Mouse (Mus musculus) MEL (cell line): ENCODE results near the gene Klhdc4. TPM values are rescaled to one million over a fixed set of nuclear protein-coding genes. Genes with fewer than 3 reads are reported as not detected.

Experiments used
- DNase-seq: peaks from one replicate; pipeline ENCODE4 v3.0.0; 2011; ENCODE audit warnings: low read depth, low spot score
- H3K27ac ChIP-seq: 2 replicates; pipeline ENCODE4 v1.5.1; 2012; ENCODE audit warnings: low read depth, mild to moderate bottlenecking, control low read depth, low read length, moderate library complexity; ENCODE audit not compliant: control insufficient read depth
- H3K27me3 ChIP-seq, 2 experiments: fragments of 150-350 bp in 1 of 2; sonication (generic) in 1 of 2; 2 replicates each; pipeline ENCODE4 v1.6.1; 2012; ENCODE audit warnings: low read length in 2 of 2, mild to moderate bottlenecking in 2 of 2, improper control_type of control experiment in 1 of 2, moderate library complexity in 1 of 2; ENCODE audit not compliant: insufficient read depth in 2 of 2, control insufficient read depth in 1 of 2
- H3K36me3 ChIP-seq, 2 experiments: 2 replicates each; pipeline ENCODE4 v1.6.1; 2012 to 2014; ENCODE audit warnings: low read length in 2 of 2, improper control_type of control experiment in 1 of 2, inconsistent platforms in 1 of 2, mild to moderate bottlenecking in 1 of 2; ENCODE audit not compliant: insufficient read depth in 2 of 2, control insufficient read depth in 1 of 2
- H3K4me1 ChIP-seq, 2 experiments: fragments of 150-350 bp in 1 of 2; sonication (generic) in 1 of 2; 2 replicates each; pipeline ENCODE4 v1.6.1; 2012; ENCODE audit warnings: low read length in 2 of 2, improper control_type of control experiment in 1 of 2, mild to moderate bottlenecking in 1 of 2; ENCODE audit not compliant: insufficient read depth in 2 of 2, control insufficient read depth in 1 of 2
- H3K4me3 ChIP-seq, 2 experiments: fragments of 150-350 bp in 1 of 2; sonication (generic) in 1 of 2; 2 replicates each; pipeline ENCODE4 v1.5.1; 2012; ENCODE audit warnings: low read depth in 2 of 2, low read length in 2 of 2, mild to moderate bottlenecking in 2 of 2, moderate library complexity in 2 of 2, control low read depth in 1 of 2, improper control_type of control experiment in 1 of 2; ENCODE audit not compliant: control insufficient read depth in 1 of 2, insufficient read depth in 1 of 2
- H3K79me2 ChIP-seq: 2 replicates; pipeline ENCODE4 v1.6.1; 2012; ENCODE audit warnings: mild to moderate bottlenecking, low read length, moderate library complexity; ENCODE audit not compliant: control insufficient read depth, poor library complexity, insufficient read depth
- H3K9ac ChIP-seq: 2 replicates; pipeline ENCODE4 v1.6.1; 2012; ENCODE audit warnings: low read depth, mild to moderate bottlenecking, control low read depth, low read length, moderate library complexity; ENCODE audit not compliant: control insufficient read depth, poor library complexity, severe bottlenecking
- H3K9me3 ChIP-seq: fragments of 150-350 bp; sonication (generic); replicated peaks from 2 replicates; pipeline ENCODE4 v1.6.1; 2012; ENCODE audit warnings: mild to moderate bottlenecking, low read length, improper control_type of control experiment, moderate library complexity; ENCODE audit not compliant: insufficient read depth
- CTCF ChIP-seq, 3 experiments: IDR thresholded peaks in 2 of 3; conservative IDR thresholded peaks in 1 of 3; 2 replicates each; pipeline ENCODE4 v1.5.1; 2011 to 2012; ENCODE audit warnings: low read length in 3 of 3, low read depth in 2 of 3, mild to moderate bottlenecking in 2 of 3, improper control_type of control experiment in 1 of 3, inconsistent platforms in 1 of 3, mixed read lengths in 1 of 3, moderate library complexity in 1 of 3; ENCODE audit not compliant: control insufficient read depth in 1 of 3, insufficient read depth in 1 of 3, poor library complexity in 1 of 3, severe bottlenecking in 1 of 3
- KAT2A ChIP-seq: conservative IDR thresholded peaks from 2 replicates; pipeline ENCODE4 v1.6.1; 2012; ENCODE audit warnings: low read depth, low read length, improper control_type of control experiment, inconsistent platforms
- POLR2A ChIP-seq, 2 experiments: IDR thresholded peaks; 2 replicates each; pipeline ENCODE4 v1.6.1; 2011 to 2012; ENCODE audit warnings: low read length in 2 of 2, mild to moderate bottlenecking in 2 of 2, control low read depth in 1 of 2, improper control_type of control experiment in 1 of 2, low read depth in 1 of 2, moderate library complexity in 1 of 2; ENCODE audit not compliant: control insufficient read depth in 1 of 2, insufficient read depth in 1 of 2, poor library complexity in 1 of 2
- POLR2AphosphoS5 ChIP-seq: IDR thresholded peaks from 2 replicates; pipeline ENCODE4 v1.6.1; 2012; ENCODE audit warnings: low read depth, borderline replicate concordance, mild to moderate bottlenecking, inconsistent platforms, low read length, moderate library complexity, mixed read lengths
- ZNF384 ChIP-seq: IDR thresholded peaks from 2 replicates; pipeline ENCODE4 v1.6.1; 2012; ENCODE audit warnings: low read depth, mild to moderate bottlenecking, inconsistent platforms, low read length, improper control_type of control experiment
- polyA plus RNA-seq, 2 experiments: library from polyadenylated mRNA; stranded (reverse) in 1 of 2; unstranded in 1 of 2; fragments of >175 nt in 1 of 2; fragments of >200 nt in 1 of 2; gene quantifications; 2 replicates each; pipeline versions ENCODE4 v1.2.1 to v1.2.4; 2012; ENCODE audit warnings: low replicate concordance in 2 of 2, low read depth in 1 of 2; ENCODE audit not compliant: insufficient read length in 2 of 2, insufficient read depth in 1 of 2, missing spikeins in 1 of 2
- total RNA-seq: library from RNA; depleted of rRNA; stranded (reverse); fragments of 300-350 nt; gene quantifications from 2 replicates; pipeline ENCODE4 v1.2.3, GENCODE M21; 2012; rRNA removed

The Klhdc4 gene
- total and polyA plus RNA-seq, 3 experiments, result 49.8 to 65.2 TPM; not detected in 1

DNA sequence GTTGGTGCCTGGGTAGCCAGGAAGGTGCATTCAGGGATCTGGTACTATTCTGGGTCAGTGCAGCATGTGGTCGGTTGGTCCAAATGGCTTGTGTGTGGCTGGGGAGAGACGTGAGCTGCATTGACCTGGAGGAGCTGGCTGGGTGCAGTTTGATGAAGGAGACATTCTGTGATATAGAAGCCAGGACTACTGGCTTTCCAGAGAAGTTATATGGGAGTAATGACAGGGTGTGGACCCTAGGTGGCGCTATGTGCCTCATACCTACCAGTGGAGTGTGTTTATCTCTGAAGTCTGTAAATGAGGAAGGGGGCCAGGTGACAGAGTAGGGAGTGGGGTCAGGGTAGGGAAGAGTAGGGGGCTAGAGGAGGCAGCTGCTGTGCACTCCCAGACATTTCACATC lies 78.9 kb downstream of the Klhdc4 start:
- peak; percentile 9 for DNase-seq
- no peaks in the 10 kb centered on the region for H3K9me3 ChIP-seq
- H3K27ac ChIP-seq, result no peak overlapping the region
- no peaks in the 10 kb centered on the region for H3K4me1 ChIP-seq
- peak; percentile 41 to 55 (median 41) for TF ChIP-seq CTCF (IDR thresholded peaks at IDR 0.05 in 2 of 3, conservative IDR thresholded peaks at IDR 0.05 in 1 of 3; ENCODE audit: control insufficient read depth in 1 of 3, insufficient read depth in 1 of 3, low read depth in 2 of 3, low read length in 3 of 3, poor library complexity in 1 of 3, severe bottlenecking in 1 of 3)
- no peak for TF ChIP-seq ZNF384
- H3K4me3 ChIP-seq, result no peak overlapping the region
- no peaks in the 10 kb centered on the region for H3K36me3 ChIP-seq
- no peaks in the 10 kb centered on the region for H3K27me3 ChIP-seq
- no peak overlapping the region for H3K9ac ChIP-seq
- H3K79me2 ChIP-seq, result no peaks in the 10 kb centered on the region

DNA sequence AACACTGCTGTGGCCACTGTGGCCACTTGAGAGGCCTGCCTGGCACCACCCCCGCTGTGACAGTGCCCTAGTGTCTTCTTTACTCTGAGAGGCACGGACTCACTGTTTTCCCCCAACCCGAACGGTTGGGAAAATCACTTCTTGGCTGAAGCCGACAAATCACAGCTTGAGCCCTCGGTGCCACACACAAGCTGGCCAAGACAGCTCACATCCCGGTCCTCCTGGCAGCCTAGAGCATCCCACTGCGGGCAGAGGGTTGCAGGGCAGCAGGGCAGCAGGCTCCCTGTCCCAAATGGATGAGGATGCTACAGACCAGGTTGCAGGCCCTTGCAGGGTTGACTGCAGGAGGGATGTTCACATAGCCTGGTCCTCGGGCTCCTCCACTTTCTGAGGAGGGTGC lies 79.9 kb downstream of the Klhdc4 start:
- Histone ChIP-seq H3K4me1 (no peaks in the 10 kb centered on the region), H3K9ac (no peak overlapping the region), H3K27ac (no peak overlapping the region), H3K79me2 (no peaks in the 10 kb centered on the region), H3K4me3 (no peak overlapping the region), H3K27me3 (no peaks in the 10 kb centered on the region), H3K36me3 (no peaks in the 10 kb centered on the region), H3K9me3 (no peaks in the 10 kb centered on the region)
- TF ChIP-seq POLR2AphosphoS5, result no peak
- no peak for TF ChIP-seq POLR2A (IDR thresholded peaks at IDR 0.05; ENCODE audit: control insufficient read depth in 1 of 2, insufficient read depth in 1 of 2, low read depth in 1 of 2, low read length in 2 of 2, poor library complexity in 1 of 2)
- no peak for TF ChIP-seq KAT2A
- DNase-seq, result no peak

Other genes starting within 250 kb of the Klhdc4 start
- 56.4 and 61.0 TPM in 2 replicates for gene Map1lc3b, start 239.2 kb downstream of the Klhdc4 start, total RNA-seq
- 10 to 100 TPM in 1 of 2 experiments, not detected in 1; 68.8 TPM for gene Map1lc3b, start 239.2 kb downstream of the Klhdc4 start, polyA plus RNA-seq
- 0.04 TPM in 1 of 2 replicates, not detected in the other for gene Zcchc14, start 176.7 kb downstream of the Klhdc4 start, total RNA-seq
- under 1 TPM in 1 of 2 experiments, not detected in 1; 0.11 TPM for gene Zcchc14, start 176.7 kb downstream of the Klhdc4 start, polyA plus RNA-seq
- not detected in 2 replicates for gene Jph3, start 99.9 kb downstream of the Klhdc4 start, total RNA-seq
- gene Jph3, start 99.9 kb downstream of the Klhdc4 start, polyA plus RNA-seq, result under 1 TPM in 1 of 2 experiments, not detected in 1; 0.15 TPM
- 108 and 164 TPM in 2 replicates for gene Slc7a5, start 78.1 kb upstream of the Klhdc4 start, total RNA-seq
- gene Slc7a5, start 78.1 kb upstream of the Klhdc4 start, polyA plus RNA-seq, result 100 to 1,000 TPM in 1 of 2 experiments, 10 to 100 TPM in 1; 55.0 to 263 TPM
- not detected in 2 replicates for gene Car5a, start 115.3 kb upstream of the Klhdc4 start, total RNA-seq
- under 1 TPM in 1 of 2 experiments, not detected in 1; 0.08 TPM for gene Car5a, start 115.3 kb upstream of the Klhdc4 start, polyA plus RNA-seq
- gene Banp, start 120.2 kb upstream of the Klhdc4 start, total RNA-seq, result 19.2 and 20.8 TPM in 2 replicates
- gene Banp, start 120.2 kb upstream of the Klhdc4 start, polyA plus RNA-seq, result 10 to 100 TPM in 1 of 2 experiments, not detected in 1; 28.4 TPM